Mouse (Mus musculus): Measurements from ENCODE around the gene Dhrs13.
"Not testable (repeated sequence)": the region's sequence is repeated elsewhere in the genome, so short reads cannot be mapped to it uniquely, and the experiment has no call there.

Dhrs13 gene

GRCm38 (mm10) chr11:78031947-78032808, at the start of gene Dhrs13:
Gene Dhrs13 (plus strand): TSS chr11:78032280.
- peak; percentile 96 for DNase-seq

DNA sequence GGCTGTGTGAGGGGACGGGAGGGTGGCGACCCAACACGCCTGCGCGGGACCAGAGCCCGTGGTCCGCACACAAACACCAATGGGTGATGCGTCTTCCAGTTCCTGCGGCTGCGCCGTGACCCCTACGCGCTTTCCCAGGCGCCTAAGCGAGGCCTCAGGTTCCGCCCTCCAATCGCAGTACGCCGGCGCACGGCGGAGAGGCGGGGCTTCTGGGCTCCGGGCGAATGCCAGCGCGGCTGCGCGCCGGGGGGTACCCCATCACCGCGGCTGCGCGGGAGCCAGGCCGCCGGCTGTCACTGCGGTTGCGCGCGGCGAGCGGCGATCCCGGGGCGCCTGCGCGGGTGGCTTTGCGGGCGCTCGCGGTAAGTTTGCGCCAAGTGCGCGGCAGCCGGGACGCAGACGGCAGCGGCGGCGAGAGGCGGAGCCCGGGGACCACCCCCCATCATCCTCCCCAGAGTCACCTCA, 49.6 kb upstream of the Dhrs13 start, which contains the start of gene Phf12:
TSS of gene Phf12 (plus strand) at position 314 of the 465 bp plus-strand sequence.
- peak; percentile 99 for DNase-seq

- DNase-seq, result peak; percentile 49
These were observed 48.7 kb upstream of the Dhrs13 start for GRCm38 (mm10) chr11:77983191-77983936.

GRCm38 (mm10) chr11:77983937-77984835, 47.9 kb upstream of the Dhrs13 start:
- DNase-seq, result peak; percentile 67

GRCm38 (mm10) chr11:77984836-77985231, 47.2 kb upstream of the Dhrs13 start:
- DNase-seq, result peak; percentile 48

DNA sequence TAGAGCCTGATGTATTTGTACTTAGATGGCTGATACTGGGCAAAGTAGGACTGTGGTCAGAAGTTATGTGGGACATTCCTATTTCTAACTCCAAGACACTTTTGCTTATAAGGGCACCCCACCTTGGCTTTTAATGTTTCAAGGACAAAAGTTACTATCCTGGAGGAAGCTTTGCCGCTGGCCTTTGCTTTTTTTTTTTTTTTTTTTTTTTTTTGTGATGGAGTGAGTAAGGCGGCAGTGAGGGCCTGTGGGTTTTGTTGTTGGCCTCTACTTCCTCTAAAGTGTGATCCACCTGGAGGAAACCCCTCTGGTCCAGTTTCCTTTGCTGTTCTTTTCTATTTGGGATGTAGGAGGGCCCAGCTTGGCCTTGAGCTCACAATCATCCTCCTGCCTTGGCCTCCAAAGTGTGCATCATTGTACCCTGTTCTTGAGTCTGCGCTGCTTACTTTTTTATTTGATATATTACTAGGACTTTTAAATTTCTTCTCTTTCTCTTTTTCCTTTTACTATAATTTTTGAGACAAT, 46.5 kb upstream of the Dhrs13 start:
- DNase-seq, result no peak

DNA sequence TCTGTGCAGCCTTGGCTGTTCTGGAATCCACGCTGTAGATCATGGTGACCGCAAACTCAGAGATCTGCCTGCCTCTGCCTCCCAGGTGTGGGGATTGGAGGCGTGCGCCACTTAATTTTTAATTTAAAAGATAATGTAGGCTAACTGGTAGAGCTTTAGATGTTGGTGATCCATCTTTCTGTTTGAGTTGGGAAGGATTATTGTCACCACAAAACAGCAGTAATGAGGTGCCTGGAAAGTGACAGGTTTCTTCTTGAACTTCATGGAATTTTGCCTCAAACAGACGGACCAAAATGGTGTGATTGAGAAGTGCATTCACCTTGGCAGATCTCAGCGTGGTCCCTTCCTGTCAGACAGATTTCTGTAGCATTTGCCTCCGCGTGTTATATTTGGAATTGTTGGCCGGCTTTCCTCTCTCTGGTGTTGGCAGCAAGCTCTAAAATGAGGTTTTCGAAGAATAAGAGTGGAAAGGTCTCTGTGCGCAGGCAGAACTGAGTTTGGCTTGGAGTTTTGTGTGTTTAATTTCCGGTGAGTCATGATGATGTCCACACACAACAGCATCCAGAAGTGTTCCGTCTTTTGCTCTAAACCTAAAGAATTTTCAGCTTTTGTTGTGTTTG, 42.9 kb upstream of the Dhrs13 start:
- DNase-seq, result no peak

- DNase-seq, result no peak
These were observed 36.5 kb upstream of the Dhrs13 start for GRCm38 (mm10) chr11:77995556-77995955.

GRCm38 (mm10) chr11:78006446-78006845, 25.6 kb upstream of the Dhrs13 start:
- no peak for DNase-seq

DNA sequence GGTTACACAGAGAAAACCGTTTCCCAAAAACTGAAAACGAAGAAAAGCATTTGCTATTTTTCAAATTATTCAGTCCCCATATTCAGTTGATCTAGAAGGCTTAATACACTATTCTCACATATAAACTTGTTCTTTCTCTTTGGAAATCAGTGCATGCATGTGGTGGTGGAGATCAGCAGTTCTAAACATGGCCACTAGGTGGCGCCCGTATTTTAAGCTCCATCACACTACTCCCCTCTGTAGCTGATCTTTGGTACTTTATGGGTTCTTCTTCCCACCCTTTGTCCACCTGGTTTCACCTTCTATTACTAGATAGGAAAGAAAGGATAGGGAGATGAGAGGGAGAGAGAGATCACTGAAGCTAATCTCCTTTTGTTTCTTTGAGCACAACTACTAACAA, 12.4 kb upstream of the Dhrs13 start:
- peak; percentile 81 for DNase-seq

GRCm38 (mm10) chr11:78023607-78024006, 8.5 kb upstream of the Dhrs13 start:
- DNase-seq, result peak; percentile 40

GRCm38 (mm10) chr11:78029240-78029639, 2.8 kb upstream of the Dhrs13 start:
- DNase-seq, result no peak

- no peak for DNase-seq
These were observed 1.5 kb upstream of the Dhrs13 start for GRCm38 (mm10) chr11:78030600-78030999.

DNA sequence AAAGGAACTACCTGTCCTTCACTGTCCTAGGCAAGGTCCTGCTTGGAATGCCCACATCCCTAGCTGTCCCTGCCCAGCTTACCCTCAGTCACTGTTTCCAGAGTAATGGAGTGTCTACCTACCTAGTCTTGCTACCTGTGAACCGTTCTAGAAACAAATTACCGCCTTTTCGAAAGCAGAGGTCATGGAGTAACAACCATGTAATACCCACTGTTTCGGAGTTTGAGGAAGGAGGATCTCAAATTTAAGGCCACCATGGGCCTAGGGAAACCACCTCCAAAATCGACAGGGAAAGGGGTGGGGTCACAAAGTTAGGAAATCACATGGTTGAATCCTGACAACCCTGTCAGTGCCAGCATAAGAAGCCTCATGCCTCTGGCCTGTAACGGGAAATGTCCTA, 691 bp upstream of the Dhrs13 start:
- no peak for DNase-seq

DNA sequence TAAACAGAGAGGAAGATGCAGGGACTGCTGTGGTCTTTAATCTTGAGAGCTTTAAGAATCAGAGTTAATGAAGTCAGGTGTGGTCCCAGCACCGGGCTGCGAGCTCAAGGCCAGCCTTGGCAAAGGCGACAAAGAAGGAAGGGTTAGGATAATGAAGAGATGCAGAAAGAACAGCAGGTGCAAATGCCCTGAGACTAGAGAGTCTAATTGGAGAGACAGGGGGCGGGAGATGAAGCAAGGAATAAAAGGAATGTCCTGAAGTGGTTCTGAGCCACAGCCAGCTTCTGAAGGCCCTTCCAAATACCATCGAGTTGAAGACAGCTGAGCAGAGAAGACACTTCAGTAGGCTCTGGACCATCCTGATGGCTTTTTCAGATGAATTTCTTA, 722 bp downstream of the Dhrs13 start:
- no peak for DNase-seq

DNA sequence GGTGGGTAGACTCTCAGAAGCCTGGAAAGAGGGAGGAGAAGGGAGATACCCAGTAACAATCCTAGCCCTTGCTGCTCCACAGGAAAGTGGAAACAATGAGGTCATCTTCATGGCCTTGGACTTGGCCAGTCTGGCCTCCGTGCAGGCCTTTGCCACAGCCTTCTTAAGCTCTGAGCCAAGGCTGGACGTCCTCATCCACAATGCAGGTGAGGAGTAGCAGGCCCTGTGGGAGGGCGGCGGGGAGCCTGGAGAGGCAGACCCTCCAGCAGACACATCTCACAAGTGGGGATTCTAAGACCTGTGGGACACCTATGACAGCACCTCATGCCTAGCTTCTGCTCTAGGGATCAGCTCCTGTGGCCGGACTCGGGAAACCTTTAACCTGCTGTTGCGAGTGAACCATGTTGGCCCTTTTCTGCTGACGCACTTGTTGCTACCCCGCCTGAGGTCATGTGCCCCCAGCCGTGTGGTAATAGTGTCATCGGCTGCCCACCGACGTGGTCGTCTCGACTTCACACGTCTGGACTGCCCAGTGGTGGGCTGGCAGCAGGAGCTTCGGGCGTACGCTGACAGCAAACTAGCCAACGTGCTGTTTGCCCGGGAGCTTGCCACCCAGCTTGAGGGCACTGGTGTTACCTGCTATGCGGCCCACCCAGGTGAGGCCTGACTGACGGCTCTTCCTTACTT, 2.0 kb downstream of the Dhrs13 start:
- no peak for DNase-seq

DNA sequence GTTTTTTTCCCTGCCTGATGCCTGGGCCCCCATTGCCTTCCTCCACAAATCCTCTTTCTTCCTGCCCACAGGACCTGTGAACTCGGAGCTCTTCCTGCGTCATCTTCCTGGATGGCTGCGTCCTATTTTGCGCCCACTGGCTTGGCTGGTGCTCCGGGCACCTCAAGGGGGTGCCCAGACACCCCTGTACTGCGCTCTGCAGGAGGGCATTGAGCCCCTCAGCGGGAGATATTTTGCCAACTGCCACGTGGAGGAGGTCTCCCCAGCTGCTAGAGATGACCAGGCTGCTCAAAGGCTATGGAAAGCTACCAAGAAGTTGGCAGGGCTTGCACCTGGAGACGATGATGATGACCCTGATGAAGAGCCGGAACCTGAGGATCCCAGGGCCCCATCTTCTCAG, 4.7 kb downstream of the Dhrs13 start:
- DNase-seq, result no peak

DNA sequence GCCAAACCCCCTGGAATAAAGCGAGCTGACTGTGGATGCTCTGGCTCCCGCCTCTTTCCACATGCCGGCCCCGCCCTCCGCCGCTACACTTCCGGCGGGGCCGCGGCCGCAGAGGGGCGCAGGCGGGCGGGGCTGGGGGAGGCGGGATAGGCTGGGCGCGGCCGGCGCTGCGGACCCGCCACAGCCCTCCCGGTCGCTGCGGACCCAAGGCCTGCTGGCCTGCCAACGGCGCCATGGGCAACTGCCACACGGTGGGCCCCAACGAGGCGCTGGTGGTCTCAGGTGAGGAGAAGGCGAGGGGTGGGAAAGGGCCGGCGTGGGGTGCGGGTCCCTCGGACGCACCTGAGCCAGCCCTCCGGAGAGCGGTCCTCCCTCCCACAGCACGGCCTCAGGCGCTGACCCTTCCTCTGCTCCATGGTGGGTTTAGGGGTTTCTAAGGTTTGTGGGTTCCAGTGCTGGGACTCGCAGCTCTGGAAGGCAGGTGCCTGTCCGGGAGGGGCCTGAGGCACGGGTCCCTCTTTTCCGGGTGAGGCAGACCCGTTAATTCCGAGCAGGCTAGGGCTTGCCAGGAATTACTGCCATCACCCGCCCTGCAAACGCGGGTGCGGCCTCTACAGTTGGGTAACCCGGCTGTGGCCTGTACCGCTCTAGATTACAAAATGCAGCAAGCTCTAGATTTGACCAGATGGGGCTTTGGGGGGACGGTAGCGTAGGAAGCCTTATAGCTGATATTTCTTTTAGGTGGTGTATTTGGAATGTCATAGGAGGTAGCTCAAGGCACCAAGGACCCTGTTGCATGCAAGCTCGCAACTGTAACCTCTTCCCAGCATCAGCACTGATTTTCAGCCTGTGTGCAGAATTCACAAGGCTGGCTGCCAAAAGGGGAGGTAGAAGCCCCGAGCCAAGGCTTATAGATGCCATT, 6.0 kb downstream of the Dhrs13 start, which contains the start of gene Flot2:
TSS of gene Flot2 (plus strand) at position 101 of the 922 bp plus-strand sequence.
- peak; percentile 72 for DNase-seq

- no peak for DNase-seq
These were observed 8.8 kb downstream of the Dhrs13 start for GRCm38 (mm10) chr11:78040878-78041277.

DNA sequence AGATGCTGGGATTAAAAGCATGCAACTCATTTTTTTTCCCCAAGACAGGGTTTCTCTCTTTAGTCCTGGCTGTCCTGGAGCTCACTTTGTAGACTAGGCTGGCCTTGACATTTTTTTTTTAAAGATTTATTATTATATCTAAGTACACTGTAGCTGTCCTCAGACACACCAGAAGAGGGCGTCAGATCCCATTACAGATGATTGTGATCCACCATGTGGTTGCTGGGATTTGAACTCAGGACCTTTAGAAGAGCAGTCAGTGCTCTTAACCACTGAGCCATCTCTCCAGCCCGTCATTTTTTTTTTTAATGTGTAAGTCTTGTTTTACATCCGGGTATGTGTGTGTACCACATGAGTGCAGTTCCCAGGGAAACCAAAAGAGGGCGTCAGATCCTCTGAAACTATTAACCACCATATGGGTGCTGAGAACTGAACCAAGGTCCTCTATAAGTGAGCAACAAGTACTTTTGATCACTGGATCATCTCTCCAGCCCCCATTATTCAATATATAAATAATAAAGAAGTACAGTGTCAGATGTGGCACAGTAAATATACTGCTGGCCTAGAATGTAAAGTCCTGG, 10.3 kb downstream of the Dhrs13 start:
- not testable (repeated sequence) for DNase-seq

All from lung, postnatal 14 days (tissue).